Comparison of ENCODE assay signal across 23 mouse cellular contexts in the genomic region with DNA sequence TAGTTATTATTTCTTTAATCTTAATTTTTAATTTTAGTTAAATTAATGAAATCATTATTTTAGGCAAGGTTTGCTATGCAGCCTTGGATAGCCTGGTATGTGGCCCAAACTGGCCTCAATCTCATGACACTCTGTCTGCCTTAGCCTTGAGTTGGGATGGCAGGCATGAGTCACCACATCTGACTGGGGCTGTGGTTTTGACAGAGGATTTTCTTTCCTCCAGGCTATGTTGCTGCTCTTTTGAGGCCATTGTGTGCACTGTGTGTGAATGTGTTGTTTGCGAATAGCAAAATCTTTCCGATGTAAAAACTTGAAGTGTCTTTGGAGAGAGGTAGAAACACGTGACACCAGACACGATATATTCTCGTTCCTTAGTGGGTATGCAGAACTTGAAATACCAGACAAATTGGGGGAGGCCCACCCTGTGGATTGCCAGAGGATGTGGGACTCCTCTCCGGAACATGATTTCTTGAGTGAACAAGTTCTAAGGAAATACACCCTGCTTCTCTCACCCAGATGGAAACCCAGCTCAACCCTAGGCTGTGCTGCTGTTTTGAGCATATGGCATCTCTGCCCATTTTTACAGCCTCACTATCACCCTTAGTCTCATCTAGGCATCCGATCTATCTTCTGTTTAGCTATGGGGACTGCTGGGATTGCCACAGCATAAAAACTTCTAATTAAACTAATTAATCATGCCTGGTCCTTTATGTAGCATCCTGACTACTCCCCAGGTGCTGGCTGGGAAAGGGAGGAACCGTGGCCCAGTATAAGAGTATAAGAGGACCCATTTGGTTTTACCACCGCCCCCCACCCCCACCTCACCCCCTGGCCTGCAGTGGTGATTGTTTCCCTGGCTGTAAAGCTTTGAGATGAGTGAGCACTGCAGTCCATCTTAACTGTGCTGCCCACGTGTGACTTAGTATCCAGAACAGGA. TPM values are rescaled to one million over a fixed set of nuclear protein-coding genes. Genes with fewer than 3 reads are reported as not detected.
DNase-seq lines count a peak whose midpoint lies in the region; ATAC-seq lines count a peak whose summit lies in the region.
"Had no signal": no experiment of that assay in that cellular context is flagged by ENCODE, and none has a peak within 500 bp of the region (broad histone marks: within the 10 kb centered on the region; RNA-seq: fewer than 3 reads in every experiment).

No protein-coding gene starts in this region.

- no peak overlapping the region for H3K9ac ChIP-seq in hindbrain, embryonic 12.5 days
- H3K9ac ChIP-seq in hindbrain, embryonic 11.5 days (ENCODE audit: low read depth, low read length), result no peak overlapping the region
- no peak overlapping the region for H3K9ac ChIP-seq in hindbrain, embryonic 15.5 days
- no peak overlapping the region for H3K9ac ChIP-seq in intestine, embryonic 15.5 days

- no peak overlapping the region for H3K4me2 ChIP-seq in hindbrain, embryonic 12.5 days (replicated peaks)
- no peak overlapping the region for H3K4me2 ChIP-seq in hindbrain, embryonic 11.5 days (replicated peaks; ENCODE audit: low read depth, low read length)
- no peak overlapping the region for H3K4me2 ChIP-seq in hindbrain, embryonic 15.5 days
- H3K4me2 ChIP-seq in intestine, embryonic 15.5 days (replicated peaks), result no peak overlapping the region

- peak; percentile 51; the same call in 1 of the 2 replicates for ATAC-seq in hindbrain, embryonic 12.5 days (ENCODE audit: low FRiP score)
- ATAC-seq in hindbrain, embryonic 11.5 days (ENCODE audit: low FRiP score), result no peak
- ATAC-seq in hindbrain, embryonic 15.5 days (ENCODE audit: low FRiP score, low read depth), result peak; percentile 49; the same call in 1 of the 2 replicates
- no peak for ATAC-seq in intestine, embryonic 15.5 days

- no peak overlapping the region for H3K4me3 ChIP-seq in hindbrain, embryonic 12.5 days
- no peak overlapping the region for H3K4me3 ChIP-seq in hindbrain, embryonic 11.5 days (ENCODE audit: low read depth, low read length)
- no peak overlapping the region for H3K4me3 ChIP-seq in hindbrain, embryonic 15.5 days
- H3K4me3 ChIP-seq in intestine, embryonic 15.5 days (replicated peaks), result no peak overlapping the region
- H3K4me3 ChIP-seq: gastrocnemius, adult 2 months had no signal

- DNase-seq in hindbrain, embryonic 11.5 days (ENCODE audit: low spot score), result no peak
- peak; percentile 85 for DNase-seq in 416B (ENCODE audit: low read depth)
- DNase-seq in adipocyte (ENCODE audit: low spot score), result peak; percentile 34
- DNase-seq in lung, postnatal 4 days, result no peak
- no peak for DNase-seq in gastrocnemius, postnatal 25 days
- DNase-seq: cerebellum, adult 9-11 months; embryo, embryonic 11 days; gastrocnemius, adult 2 months; heart, adult 18-20 months; lung, adult 2 months; thymus, postnatal 25 days had no signal

- no peaks in the 10 kb centered on the region for H3K9me3 ChIP-seq in hindbrain, embryonic 12.5 days (replicated peaks)
- no peaks in the 10 kb centered on the region for H3K9me3 ChIP-seq in hindbrain, embryonic 11.5 days (ENCODE audit: control insufficient read depth, low read length)
- no peaks in the 10 kb centered on the region for H3K9me3 ChIP-seq in hindbrain, embryonic 15.5 days
- no peaks in the 10 kb centered on the region for H3K9me3 ChIP-seq in intestine, embryonic 15.5 days

- peaks cover 13% of the 10 kb centered on the region; the same call in 1 of the 2 replicates for H3K4me1 ChIP-seq in hindbrain, embryonic 12.5 days
- H3K4me1 ChIP-seq in hindbrain, embryonic 11.5 days (replicated peaks; ENCODE audit: control insufficient read depth, insufficient read depth, low read length), result no peaks in the 10 kb centered on the region; the same call in 1 of the 2 replicates
- H3K4me1 ChIP-seq in hindbrain, embryonic 15.5 days (replicated peaks), result peaks cover 19% of the 10 kb centered on the region
- no peaks in the 10 kb centered on the region for H3K4me1 ChIP-seq in intestine, embryonic 15.5 days (replicated peaks)

- H3K27me3 ChIP-seq in hindbrain, embryonic 12.5 days, result 0 out of 2 replicates have a peak, but pooled peaks cover 6% of the 10 kb centered on the region
- no peaks in the 10 kb centered on the region for H3K27me3 ChIP-seq in hindbrain, embryonic 11.5 days (ENCODE audit: control insufficient read depth, insufficient read depth, low read length)
- no peaks in the 10 kb centered on the region for H3K27me3 ChIP-seq in hindbrain, embryonic 15.5 days
- no peaks in the 10 kb centered on the region for H3K27me3 ChIP-seq in intestine, embryonic 15.5 days (replicated peaks)
- H3K27me3 ChIP-seq: CH12.LX had no signal

- 75% methylated on average over 10 of the region's 10 CpGs for WGBS in hindbrain, embryonic 12.5 days
- 78% methylated on average over 10 of the region's 10 CpGs for WGBS in hindbrain, embryonic 11.5 days
- 65% methylated on average over 10 of the region's 10 CpGs for WGBS in hindbrain, embryonic 15.5 days
- WGBS in intestine, embryonic 15.5 days, result 68% methylated on average over 10 of the region's 10 CpGs

- no peaks in the 10 kb centered on the region for H3K36me3 ChIP-seq in hindbrain, embryonic 12.5 days
- no peaks in the 10 kb centered on the region for H3K36me3 ChIP-seq in hindbrain, embryonic 11.5 days (ENCODE audit: control insufficient read depth, insufficient read depth, low read length)
- H3K36me3 ChIP-seq in hindbrain, embryonic 15.5 days, result no peaks in the 10 kb centered on the region
- no peaks in the 10 kb centered on the region for H3K36me3 ChIP-seq in intestine, embryonic 15.5 days

- H3K27ac ChIP-seq in hindbrain, embryonic 12.5 days, result no peak overlapping the region
- H3K27ac ChIP-seq in hindbrain, embryonic 11.5 days (ENCODE audit: low read depth, low read length), result no peak overlapping the region
- peak overlapping the region; percentile 31; the same call in 1 of the 2 replicates for H3K27ac ChIP-seq in hindbrain, embryonic 15.5 days (replicated peaks)
- H3K27ac ChIP-seq in intestine, embryonic 15.5 days, result no peak overlapping the region
- H3K27ac ChIP-seq: gastrocnemius, adult 2 months; kidney, postnatal 0 days; stomach, postnatal 0 days had no signal

RNA-seq across cellular contexts. Expression of a gene that starts 6.4 kb away (rescaled TPM):
- polyA plus RNA-seq in hindbrain, embryonic 12.5 days (2016; fragmentation: Nextera tagmentation; extraction: Ambion mirVana), result 51.6 and 54.2 TPM in 2 replicates
- polyA plus RNA-seq in hindbrain, embryonic 11.5 days (2014; fragmentation: Nextera tagmentation; extraction: Ambion mirVana), result 38.1 and 39.0 TPM in 2 replicates
- polyA plus RNA-seq in hindbrain, embryonic 15.5 days (2015; fragmentation: Nextera tagmentation; extraction: Ambion mirVana), result 79.4 and 94.9 TPM in 2 replicates
- under 1 TPM; 0.54 to 0.64 TPM for total RNA-seq in gastrocnemius, postnatal 25 days (2021)
- 5.1 and 6.3 TPM in 2 replicates for polyA plus RNA-seq in intestine, embryonic 15.5 days (2015; fragmentation: Nextera tagmentation; extraction: Ambion mirVana)

RNA-seq across cellular contexts. Expression of a gene that starts 41.3 kb away (rescaled TPM):
- polyA plus RNA-seq in hindbrain, embryonic 12.5 days (2016; fragmentation: Nextera tagmentation; extraction: Ambion mirVana), result 55.2 and 56.1 TPM in 2 replicates
- polyA plus RNA-seq in hindbrain, embryonic 11.5 days (2014; fragmentation: Nextera tagmentation; extraction: Ambion mirVana), result 47.9 and 53.7 TPM in 2 replicates
- 138 and 148 TPM in 2 replicates for polyA plus RNA-seq in hindbrain, embryonic 15.5 days (2015; fragmentation: Nextera tagmentation; extraction: Ambion mirVana)
- 10 to 100 TPM; 85.7 to 90.4 TPM for total RNA-seq in gastrocnemius, postnatal 25 days (2021)
- polyA plus RNA-seq in intestine, embryonic 15.5 days (2015; fragmentation: Nextera tagmentation; extraction: Ambion mirVana), result 9.8 and 10.3 TPM in 2 replicates
- total RNA-seq: CH12.LX had no signal
- polyA plus RNA-seq: liver, adult 2 months had no signal

RNA-seq across cellular contexts. Expression of a gene that starts 42.9 kb away (rescaled TPM):
- polyA plus RNA-seq in hindbrain, embryonic 12.5 days (2016; fragmentation: Nextera tagmentation; extraction: Ambion mirVana), result 2.1 TPM in 2 replicates
- 1.8 and 2.7 TPM in 2 replicates for polyA plus RNA-seq in hindbrain, embryonic 11.5 days (2014; fragmentation: Nextera tagmentation; extraction: Ambion mirVana)
- 1.9 and 2.0 TPM in 2 replicates for polyA plus RNA-seq in hindbrain, embryonic 15.5 days (2015; fragmentation: Nextera tagmentation; extraction: Ambion mirVana)
- 1 to 10 TPM; 1.2 to 1.3 TPM for total RNA-seq in gastrocnemius, postnatal 25 days (2021)
- 3.2 and 3.3 TPM in 2 replicates for polyA plus RNA-seq in intestine, embryonic 15.5 days (2015; fragmentation: Nextera tagmentation; extraction: Ambion mirVana)

RNA-seq across cellular contexts. Expression of a gene that starts 48.2 kb away (rescaled TPM):
- polyA plus RNA-seq in hindbrain, embryonic 12.5 days (2016; fragmentation: Nextera tagmentation; extraction: Ambion mirVana), result not detected in 2 replicates
- not detected in 2 replicates for polyA plus RNA-seq in hindbrain, embryonic 11.5 days (2014; fragmentation: Nextera tagmentation; extraction: Ambion mirVana)
- polyA plus RNA-seq in hindbrain, embryonic 15.5 days (2015; fragmentation: Nextera tagmentation; extraction: Ambion mirVana), result 0.30 and 0.64 TPM in 2 replicates
- total RNA-seq in gastrocnemius, postnatal 25 days (2021), result not detected
- polyA plus RNA-seq in intestine, embryonic 15.5 days (2015; fragmentation: Nextera tagmentation; extraction: Ambion mirVana), result not detected in 2 replicates
- total RNA-seq: CH12.LX; gastrocnemius, adult 2 months; heart, adult 18-20 months; left cerebral cortex, postnatal 14 days; liver, adult 2 months had no signal
- polyA plus RNA-seq: heart, postnatal 0 days; intestine, embryonic 14.5 days; kidney, postnatal 0 days; liver, adult 2 months; lung, adult 2 months; midbrain, postnatal 0 days; spleen, adult 2 months; stomach, postnatal 0 days had no signal

Comparison
In these comparisons a context has a peak if more than half of its experiments do, and no peak if none do; other contexts are left out.
1. ATAC-seq: peak in hindbrain, embryonic 12.5 days (single experiment) and hindbrain, embryonic 15.5 days (single experiment); none in hindbrain, embryonic 11.5 days (single experiment) and intestine, embryonic 15.5 days (single experiment).
2. DNase-seq: peak in 416B (single experiment) and adipocyte (single experiment); none in hindbrain, embryonic 11.5 days (single experiment), lung, postnatal 4 days (0 of 2) and gastrocnemius, postnatal 25 days (single experiment).